ENCODE assay signal across 8 mouse cellular contexts in genomic region chr14:55078366-55078989, GRCm38 (mm10). TPM values are rescaled to one million over a fixed set of nuclear protein-coding genes. Genes with fewer than 3 reads are reported as not detected.
DNase-seq lines count a peak whose midpoint lies in the region; ATAC-seq and TF ChIP-seq lines count a peak whose summit lies in the region.

No protein-coding gene starts in this region.

- peak overlapping the region; percentile 12 for H3K4me3 ChIP-seq in heart, postnatal 0 days (ENCODE audit: low read depth, low read length)
- H3K4me3 ChIP-seq in embryonic facial prominence, embryonic 11.5 days (ENCODE audit: low read depth, low read length) = no peak overlapping the region
- no peak overlapping the region for H3K4me3 ChIP-seq in intestine, postnatal 0 days (ENCODE audit: low read depth, low read length)
- 0 out of 2 replicates have a peak overlapping the region, but pooled peaks have one; percentile 1 for H3K4me3 ChIP-seq in neural tube, embryonic 11.5 days (ENCODE audit: low read depth, low read length)

- peaks cover 5% of the 10 kb centered on the region; the same call in 1 of the 2 replicates for H3K4me1 ChIP-seq in heart, postnatal 0 days (ENCODE audit: control insufficient read depth, insufficient read depth)
- H3K4me1 ChIP-seq in embryonic facial prominence, embryonic 11.5 days (ENCODE audit: control insufficient read depth, insufficient read depth, low read length) = no peaks in the 10 kb centered on the region; the same call in 1 of the 2 replicates
- no peaks in the 10 kb centered on the region for H3K4me1 ChIP-seq in intestine, postnatal 0 days (replicated peaks; ENCODE audit: control insufficient read depth, insufficient read depth, low read length)
- peaks cover 14% of the 10 kb centered on the region for H3K4me1 ChIP-seq in neural tube, embryonic 11.5 days (ENCODE audit: control insufficient read depth, insufficient read depth, low read length)

- 14% methylated on average over 23 of the region's 23 CpGs for WGBS in heart, postnatal 0 days
- WGBS in embryonic facial prominence, embryonic 11.5 days = 2% methylated on average over 23 of the region's 23 CpGs
- 21% methylated on average over 23 of the region's 23 CpGs for WGBS in intestine, postnatal 0 days
- under 1% methylated on average over 23 of the region's 23 CpGs for WGBS in neural tube, embryonic 11.5 days

- DNase-seq in heart, postnatal 0 days (ENCODE audit: low spot score) = no peak
- no peak for DNase-seq in heart, postnatal 10 days
- peak; percentile 41 for DNase-seq in embryonic facial prominence, embryonic 11.5 days (ENCODE audit: low spot score)
- DNase-seq in neural tube, embryonic 11.5 days (ENCODE audit: low spot score) = peak; percentile 74
- DNase-seq in gastrocnemius, postnatal 36 days = no peak
- no peak for DNase-seq in urinary bladder, adult 2 months (ENCODE audit: low spot score)
- DNase-seq in urinary bladder, postnatal 10 days (ENCODE audit: low spot score) = no peak

- intact Hi-C loops in heart, postnatal 10 days (cut with DNase I) = loop anchor here (2.0 kb wide), 1 partner anchor 22 kb away; no protein-coding TSS in a partner anchor
- intact Hi-C loops in gastrocnemius, postnatal 36 days (cut with DNase I) = loop anchor here (2.0 kb wide), 1 partner anchor 52 kb away; no protein-coding TSS in a partner anchor

- H3K36me3 ChIP-seq in heart, postnatal 0 days (replicated peaks; ENCODE audit: control insufficient read depth, insufficient read depth, low read length) = no peaks in the 10 kb centered on the region
- no peaks in the 10 kb centered on the region for H3K36me3 ChIP-seq in embryonic facial prominence, embryonic 11.5 days (replicated peaks; ENCODE audit: control insufficient read depth, insufficient read depth, low read depth, low read length)
- no peaks in the 10 kb centered on the region for H3K36me3 ChIP-seq in intestine, postnatal 0 days (ENCODE audit: control insufficient read depth, insufficient read depth)
- 0 out of 2 replicates have a peak, but pooled peaks cover under 1% of the 10 kb centered on the region for H3K36me3 ChIP-seq in neural tube, embryonic 11.5 days (ENCODE audit: control insufficient read depth, insufficient read depth, low read length)

- peaks cover 19% of the 10 kb centered on the region for H3K27me3 ChIP-seq in heart, postnatal 0 days (ENCODE audit: control insufficient read depth, insufficient read depth, low read length)
- H3K27me3 ChIP-seq in embryonic facial prominence, embryonic 11.5 days (ENCODE audit: control insufficient read depth, insufficient read depth, low read length) = peaks cover 5% of the 10 kb centered on the region; the same call in 1 of the 2 replicates
- no peaks in the 10 kb centered on the region for H3K27me3 ChIP-seq in intestine, postnatal 0 days (replicated peaks; ENCODE audit: control insufficient read depth, insufficient read depth, low read length)
- no peaks in the 10 kb centered on the region for H3K27me3 ChIP-seq in neural tube, embryonic 11.5 days (ENCODE audit: control insufficient read depth, insufficient read depth, low read length)

- H3K9me3 ChIP-seq in heart, postnatal 0 days (replicated peaks; ENCODE audit: control insufficient read depth, low read length) = no peaks in the 10 kb centered on the region
- H3K9me3 ChIP-seq in embryonic facial prominence, embryonic 11.5 days (replicated peaks; ENCODE audit: control insufficient read depth, low read length) = no peaks in the 10 kb centered on the region
- H3K9me3 ChIP-seq in intestine, postnatal 0 days (ENCODE audit: control insufficient read depth) = no peaks in the 10 kb centered on the region
- H3K9me3 ChIP-seq in neural tube, embryonic 11.5 days (ENCODE audit: control insufficient read depth, low read length) = no peaks in the 10 kb centered on the region

- ATAC-seq in heart, postnatal 0 days (ENCODE audit: insufficient read depth, low read depth) = no peak
- peak; percentile 26; the same call in 1 of the 2 replicates for ATAC-seq in embryonic facial prominence, embryonic 11.5 days (replicated peaks; ENCODE audit: insufficient number of reproducible peaks, low FRiP score, low TSS enrichment, low read depth)
- no peak for ATAC-seq in intestine, postnatal 0 days
- ATAC-seq in neural tube, embryonic 11.5 days (ENCODE audit: insufficient read depth, low FRiP score, low TSS enrichment) = peak; percentile 85

- 0 out of 2 replicates have a peak overlapping the region, but pooled peaks have one; percentile 9 for H3K9ac ChIP-seq in heart, postnatal 0 days (replicated peaks; ENCODE audit: low read depth, low read length)
- peak overlapping the region; percentile 43; the same call in 1 of the 2 replicates for H3K9ac ChIP-seq in embryonic facial prominence, embryonic 11.5 days (replicated peaks; ENCODE audit: low read length)
- H3K9ac ChIP-seq in intestine, postnatal 0 days (ENCODE audit: low read depth, low read length) = no peak overlapping the region
- peak overlapping the region; percentile 32; the same call in 1 of the 2 replicates for H3K9ac ChIP-seq in neural tube, embryonic 11.5 days (ENCODE audit: low read length)

- no peak for TF ChIP-seq EP300 in heart, postnatal 0 days (IDR thresholded peaks at IDR 0.05; ENCODE audit: low read depth)

- H3K4me2 ChIP-seq in heart, postnatal 0 days (ENCODE audit: low read depth, low read length) = peak overlapping the region; percentile 41
- peak overlapping the region; percentile 41 for H3K4me2 ChIP-seq in embryonic facial prominence, embryonic 11.5 days (ENCODE audit: low read depth, low read length)
- H3K4me2 ChIP-seq in intestine, postnatal 0 days (replicated peaks; ENCODE audit: low read depth) = peak overlapping the region; percentile 40; the same call in 1 of the 2 replicates
- H3K4me2 ChIP-seq in neural tube, embryonic 11.5 days (ENCODE audit: low read depth) = peak overlapping the region; percentile 47

- TF ChIP-seq CTCF in heart, postnatal 0 days (IDR thresholded peaks at IDR 0.05; ENCODE audit: low read depth) = no peak
- no peak for TF ChIP-seq CTCF in intestine, postnatal 0 days (IDR thresholded peaks at IDR 0.05; ENCODE audit: low read depth)

- H3K27ac ChIP-seq in heart, postnatal 0 days (ENCODE audit: low read depth) = no peak overlapping the region
- H3K27ac ChIP-seq in embryonic facial prominence, embryonic 11.5 days (replicated peaks; ENCODE audit: low read depth, low read length) = no peak overlapping the region
- no peak overlapping the region for H3K27ac ChIP-seq in intestine, postnatal 0 days (ENCODE audit: low read depth, low read length)
- H3K27ac ChIP-seq in neural tube, embryonic 11.5 days (ENCODE audit: low read depth, low read length) = peak overlapping the region; percentile 78

RNA-seq across cellular contexts. Expression of gene Zfhx2, which starts 13.6 kb away (rescaled TPM):
- total RNA-seq in heart, postnatal 0 days (2014; rRNA removed; ENCODE audit: low replicate concordance) = 1.8 and 1.9 TPM in 2 replicates
- polyA plus RNA-seq in heart, postnatal 0 days (2015; fragmentation: Nextera tagmentation; extraction: Ambion mirVana) = 1.1 and 1.2 TPM in 2 replicates
- 1 to 10 TPM; 2.2 to 3.4 TPM for total RNA-seq in heart, postnatal 10 days (2021)
- polyA plus RNA-seq in embryonic facial prominence, embryonic 11.5 days (2014; fragmentation: Nextera tagmentation; extraction: Ambion mirVana) = 4.5 and 6.0 TPM in 2 replicates
- 0.87 and 1.1 TPM in 2 replicates for polyA plus RNA-seq in intestine, postnatal 0 days (2015; fragmentation: Nextera tagmentation; extraction: Ambion mirVana)
- 16.6 and 17.6 TPM in 2 replicates for polyA plus RNA-seq in neural tube, embryonic 11.5 days (2014; fragmentation: Nextera tagmentation; extraction: Ambion mirVana)
- total RNA-seq in gastrocnemius, postnatal 36 days (2021) = 1 to 10 TPM; 3.5 to 3.7 TPM
- polyA plus RNA-seq in urinary bladder, adult 2 months (2012; rRNA removed) = 0.66 and 2.0 TPM in 2 replicates

RNA-seq across cellular contexts. Expression of gene Thtpa, which starts 16.1 kb away (rescaled TPM):
- 12.2 and 17.7 TPM in 2 replicates for total RNA-seq in heart, postnatal 0 days (2014; rRNA removed; ENCODE audit: low replicate concordance)
- 13.3 and 13.4 TPM in 2 replicates for polyA plus RNA-seq in heart, postnatal 0 days (2015; fragmentation: Nextera tagmentation; extraction: Ambion mirVana)
- 10 to 100 TPM; 11.3 to 13.8 TPM for total RNA-seq in heart, postnatal 10 days (2021)
- 19.0 and 19.6 TPM in 2 replicates for polyA plus RNA-seq in embryonic facial prominence, embryonic 11.5 days (2014; fragmentation: Nextera tagmentation; extraction: Ambion mirVana)
- polyA plus RNA-seq in intestine, postnatal 0 days (2015; fragmentation: Nextera tagmentation; extraction: Ambion mirVana) = 7.5 and 8.8 TPM in 2 replicates
- polyA plus RNA-seq in neural tube, embryonic 11.5 days (2014; fragmentation: Nextera tagmentation; extraction: Ambion mirVana) = 22.4 and 23.7 TPM in 2 replicates
- total RNA-seq in gastrocnemius, postnatal 36 days (2021) = 10 to 100 TPM; 10.1 to 13.6 TPM
- 6.6 and 11.6 TPM in 2 replicates for polyA plus RNA-seq in urinary bladder, adult 2 months (2012; rRNA removed)

RNA-seq across cellular contexts. Expression of gene Ap1g2, which starts 27.9 kb away (rescaled TPM):
- 0.93 and 3.9 TPM in 2 replicates for total RNA-seq in heart, postnatal 0 days (2014; rRNA removed; ENCODE audit: low replicate concordance)
- 5.6 and 5.7 TPM in 2 replicates for polyA plus RNA-seq in heart, postnatal 0 days (2015; fragmentation: Nextera tagmentation; extraction: Ambion mirVana)
- total RNA-seq in heart, postnatal 10 days (2021) = 1 to 10 TPM; 5.5 to 5.7 TPM
- 8.4 and 13.4 TPM in 2 replicates for polyA plus RNA-seq in embryonic facial prominence, embryonic 11.5 days (2014; fragmentation: Nextera tagmentation; extraction: Ambion mirVana)
- polyA plus RNA-seq in intestine, postnatal 0 days (2015; fragmentation: Nextera tagmentation; extraction: Ambion mirVana) = 75.3 and 81.5 TPM in 2 replicates
- 6.8 and 7.3 TPM in 2 replicates for polyA plus RNA-seq in neural tube, embryonic 11.5 days (2014; fragmentation: Nextera tagmentation; extraction: Ambion mirVana)
- 1 to 10 TPM; 4.0 to 5.1 TPM for total RNA-seq in gastrocnemius, postnatal 36 days (2021)
- 22.5 and 26.6 TPM in 2 replicates for polyA plus RNA-seq in urinary bladder, adult 2 months (2012; rRNA removed)

RNA-seq across cellular contexts. Expression of gene Jph4, which starts 38.3 kb away (rescaled TPM):
- 0.15 and 0.38 TPM in 2 replicates for total RNA-seq in heart, postnatal 0 days (2014; rRNA removed; ENCODE audit: low replicate concordance)
- 0.03 and 0.10 TPM in 2 replicates for polyA plus RNA-seq in heart, postnatal 0 days (2015; fragmentation: Nextera tagmentation; extraction: Ambion mirVana)
- under 1 TPM; 0.12 to 0.15 TPM for total RNA-seq in heart, postnatal 10 days (2021)
- polyA plus RNA-seq in embryonic facial prominence, embryonic 11.5 days (2014; fragmentation: Nextera tagmentation; extraction: Ambion mirVana) = 1.2 and 1.3 TPM in 2 replicates
- polyA plus RNA-seq in intestine, postnatal 0 days (2015; fragmentation: Nextera tagmentation; extraction: Ambion mirVana) = 0.90 and 0.93 TPM in 2 replicates
- 3.8 and 4.4 TPM in 2 replicates for polyA plus RNA-seq in neural tube, embryonic 11.5 days (2014; fragmentation: Nextera tagmentation; extraction: Ambion mirVana)
- total RNA-seq in gastrocnemius, postnatal 36 days (2021) = under 1 TPM; 0.17 to 0.23 TPM
- 2.4 and 2.8 TPM in 2 replicates for polyA plus RNA-seq in urinary bladder, adult 2 months (2012; rRNA removed)

Comparison
In these comparisons a context has a peak if more than half of its experiments do, and no peak if none do; other contexts are left out.
1. ATAC-seq: peak in embryonic facial prominence, embryonic 11.5 days (single experiment) and neural tube, embryonic 11.5 days (single experiment); none in heart, postnatal 0 days (single experiment) and intestine, postnatal 0 days (single experiment).
2. DNase-seq: peak in embryonic facial prominence, embryonic 11.5 days (single experiment) and neural tube, embryonic 11.5 days (single experiment); none in heart, postnatal 0 days (single experiment), heart, postnatal 10 days (0 of 2), gastrocnemius, postnatal 36 days (0 of 2), urinary bladder, adult 2 months (single experiment) and urinary bladder, postnatal 10 days (single experiment).
3. H3K4me3 ChIP-seq: peak in heart, postnatal 0 days (single experiment) and neural tube, embryonic 11.5 days (single experiment); none in embryonic facial prominence, embryonic 11.5 days (single experiment) and intestine, postnatal 0 days (single experiment).
4. Peak in every context shown above with its lines, with median percentiles within 50 percentile points of each other: H3K4me2 ChIP-seq.